Mouse (Mus musculus): Measurements from ENCODE around the gene Adk.

GRCm38 (mm10) chr14:21440526-21440925 lies 388.2 kb downstream of the Adk start:
- no peak for TF ChIP-seq CTCF (IDR thresholded peaks at IDR 0.05; ENCODE audit: extremely low read depth, insufficient read depth, insufficient read length, insufficient replicate concordance)
- no peak for TF ChIP-seq POLR2A (IDR thresholded peaks at IDR 0.05; ENCODE audit: low read depth, low read length)

Measured in spleen, adult 2 months (tissue).